15 mouse cellular contexts compared by ENCODE assay signal in genomic region chrX:101952436-101952835, GRCm38 (mm10).
"Had no signal": no experiment of that assay in that cellular context is flagged by ENCODE, and none has a peak within 500 bp of the region (broad histone marks: within the 10 kb centered on the region; RNA-seq: fewer than 3 reads in every experiment).

No protein-coding gene starts in this region.

- H3K4me2 ChIP-seq: lung, embryonic 14.5 days; midbrain, embryonic 12.5 days; neural tube, embryonic 12.5 days; stomach, embryonic 15.5 days had no signal

- H3K4me3 ChIP-seq: midbrain, embryonic 10.5 days; midbrain, embryonic 12.5 days; myocyte; neural tube, embryonic 12.5 days; stomach, embryonic 15.5 days had no signal

- ATAC-seq: midbrain, embryonic 16.5 days had no signal

- H3K36me3 ChIP-seq: midbrain, embryonic 10.5 days; midbrain, embryonic 12.5 days; neural tube, embryonic 12.5 days; stomach, embryonic 15.5 days had no signal

- H3K9me3 ChIP-seq: midbrain, embryonic 10.5 days; midbrain, embryonic 12.5 days; neural tube, embryonic 12.5 days; stomach, embryonic 15.5 days had no signal

- H3K27ac ChIP-seq: midbrain, embryonic 10.5 days; midbrain, embryonic 12.5 days; neural tube, embryonic 12.5 days; stomach, embryonic 15.5 days had no signal

- H3K4me1 ChIP-seq: midbrain, embryonic 12.5 days; neural tube, embryonic 12.5 days had no signal

- DNase-seq: lung, adult 18-20 months; lung, embryonic 14.5 days; lung, postnatal 10 days; lung, postnatal 4 days; midbrain, embryonic 14.5 days; right cerebral cortex, postnatal 14 days; thymus, adult 18-20 months; thymus, postnatal 14 days; thymus, postnatal 36 days had no signal

- H3K9ac ChIP-seq: lung, embryonic 14.5 days; midbrain, embryonic 12.5 days; neural tube, embryonic 12.5 days; stomach, embryonic 15.5 days had no signal
